ENCODE assay signal across 8 mouse cellular contexts in the genomic region with DNA sequence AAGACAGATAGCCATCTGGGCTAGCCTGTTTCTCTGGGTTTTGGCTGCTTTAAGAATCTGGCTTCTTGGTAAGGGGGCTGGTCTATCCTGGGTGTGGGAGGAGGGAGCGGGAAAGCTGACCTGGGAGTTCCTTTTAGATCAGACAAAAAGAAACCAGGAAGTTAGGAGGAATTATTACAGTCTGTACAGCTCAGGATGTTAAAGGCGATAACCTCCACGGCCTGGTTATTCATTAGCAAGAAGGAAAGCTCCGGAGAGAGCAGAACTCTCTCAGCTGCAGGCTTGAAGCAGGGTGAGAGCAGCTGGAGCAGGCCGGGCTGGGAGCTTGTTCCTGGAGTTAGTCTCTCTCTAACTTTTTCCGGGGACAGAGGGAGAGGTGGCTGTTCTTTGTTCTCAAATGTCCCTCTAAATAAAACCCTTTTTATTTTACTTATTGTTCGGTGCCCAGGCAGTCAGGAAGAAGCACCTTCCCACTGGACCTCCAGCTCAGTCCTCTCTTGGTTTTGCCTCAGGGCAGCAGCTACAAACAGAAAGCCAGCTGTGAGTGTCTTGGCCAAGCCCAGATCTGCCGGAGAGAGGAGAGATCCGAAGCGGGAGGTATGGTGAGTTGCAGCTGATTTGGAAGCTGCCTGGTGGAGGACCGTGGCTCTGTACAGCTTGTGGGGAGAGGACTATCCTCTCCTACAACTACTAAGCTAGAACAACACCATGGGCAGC. TPM values are rescaled to one million over a fixed set of nuclear protein-coding genes. Genes with fewer than 3 reads are reported as not detected.
DNase-seq lines count a peak whose midpoint lies in the region; ATAC-seq lines count a peak whose summit lies in the region.

Frk (plus strand) TSS at position 103 of the 717 bp plus-strand sequence.

- H3K9me3 ChIP-seq in heart, embryonic 10.5 days: no peaks in the 10 kb centered on the region
- H3K9me3 ChIP-seq in kidney, embryonic 16.5 days (ENCODE audit: low read length): no peaks in the 10 kb centered on the region

- no peaks in the 10 kb centered on the region for H3K27me3 ChIP-seq in heart, embryonic 10.5 days (ENCODE audit: insufficient read depth, poor library complexity, severe bottlenecking)
- H3K27me3 ChIP-seq in kidney, embryonic 16.5 days (ENCODE audit: insufficient read depth, low read length): no peaks in the 10 kb centered on the region

- 28% methylated on average over 11 of the region's 11 CpGs for WGBS in heart, embryonic 10.5 days
- 6% methylated on average over 11 of the region's 11 CpGs for WGBS in kidney, embryonic 16.5 days

- H3K4me3 ChIP-seq in heart, embryonic 10.5 days: peak within 1 kb of the TSS; percentile 52
- peak within 1 kb of the TSS; percentile 61 for H3K4me3 ChIP-seq in kidney, embryonic 16.5 days (ENCODE audit: low read length)

- peak; percentile 61 for DNase-seq in 3134 (ENCODE audit: extremely low read depth, insufficient read length, low spot score)
- peak; percentile 19 for DNase-seq in adrenal gland, adult 8-10 months
- no peak for DNase-seq in heart, embryonic 10.5 days (ENCODE audit: low spot score)
- DNase-seq in lung, postnatal 14 days: peak; percentile 18
- peak; percentile 45 to 52 for DNase-seq in urinary bladder, postnatal 36 days (ENCODE audit: low spot score in 2 of 2)
- no peak for DNase-seq in right cerebral cortex, adult 18-20 months
- no peak for DNase-seq in T-cell, adult 2 months (ENCODE audit: low spot score)

- H3K4me1 ChIP-seq in heart, embryonic 10.5 days: peaks cover 8% of the 10 kb centered on the region; the same call in 1 of the 2 replicates
- peaks cover 16% of the 10 kb centered on the region for H3K4me1 ChIP-seq in kidney, embryonic 16.5 days (ENCODE audit: insufficient read depth, low read length)

- peak within 1 kb of the TSS; percentile 59 for H3K4me2 ChIP-seq in kidney, embryonic 16.5 days (replicated peaks; ENCODE audit: low read depth, low read length)

- peak within 1 kb of the TSS; percentile 83 for H3K27ac ChIP-seq in heart, embryonic 10.5 days
- H3K27ac ChIP-seq in kidney, embryonic 16.5 days (ENCODE audit: low read length): peak within 1 kb of the TSS; percentile 98

- H3K36me3 ChIP-seq in heart, embryonic 10.5 days: no peaks in the 10 kb centered on the region
- no peaks in the 10 kb centered on the region for H3K36me3 ChIP-seq in kidney, embryonic 16.5 days (ENCODE audit: insufficient read depth, low read length)

- peak within 1 kb of the TSS; percentile 80 for H3K9ac ChIP-seq in kidney, embryonic 16.5 days (replicated peaks; ENCODE audit: low read length)

- peak; percentile 95 for ATAC-seq in kidney, embryonic 16.5 days (ENCODE audit: low FRiP score, low TSS enrichment)

RNA-seq across cellular contexts. Expression of gene Frk, which starts in this region (rescaled TPM):
- 10 to 100 TPM in 3 of 4 experiments, 1 to 10 TPM in 1; 8.7 to 18.4 (median 13.8) TPM for total RNA-seq in adrenal gland, adult 8-10 months (2022)
- 5.5 and 6.4 TPM in 2 replicates for polyA plus RNA-seq in heart, embryonic 10.5 days (2016; fragmentation: Nextera tagmentation; extraction: Ambion mirVana)
- polyA plus RNA-seq in kidney, embryonic 16.5 days (2015; fragmentation: Nextera tagmentation; extraction: Ambion mirVana): 20.8 and 24.3 TPM in 2 replicates

Comparison
In these comparisons a context has a peak if more than half of its experiments do, and no peak if none do; other contexts are left out.
1. DNase-seq: peak in 3134 (single experiment), adrenal gland, adult 8-10 months (single experiment), lung, postnatal 14 days (single experiment) and urinary bladder, postnatal 36 days (2 of 2); none in heart, embryonic 10.5 days (single experiment), right cerebral cortex, adult 18-20 months (single experiment) and T-cell, adult 2 months (single experiment).